Mouse (Mus musculus) testis, adult 10 weeks (tissue): ENCODE data around the gene Ptges2. TPM values are rescaled to one million over a fixed set of nuclear protein-coding genes. Genes with fewer than 3 reads are reported as not detected.

Source experiments
- polyA plus RNA-seq: library from polyadenylated mRNA; stranded (reverse); fragments of 350-450 nt; fragmentation: Illumina TruSeq; extraction: RNeasy Lipid Tissue Mini Kit (QIAGEN cat#74804); gene quantifications from one replicate; pipeline ENCODE4 v1.2.3, GENCODE M21; 2014; ENCODE audit warnings: low read depth, low replicate concordance

Ptges2 gene
- polyA plus RNA-seq, result 0.81 TPM

DNA sequence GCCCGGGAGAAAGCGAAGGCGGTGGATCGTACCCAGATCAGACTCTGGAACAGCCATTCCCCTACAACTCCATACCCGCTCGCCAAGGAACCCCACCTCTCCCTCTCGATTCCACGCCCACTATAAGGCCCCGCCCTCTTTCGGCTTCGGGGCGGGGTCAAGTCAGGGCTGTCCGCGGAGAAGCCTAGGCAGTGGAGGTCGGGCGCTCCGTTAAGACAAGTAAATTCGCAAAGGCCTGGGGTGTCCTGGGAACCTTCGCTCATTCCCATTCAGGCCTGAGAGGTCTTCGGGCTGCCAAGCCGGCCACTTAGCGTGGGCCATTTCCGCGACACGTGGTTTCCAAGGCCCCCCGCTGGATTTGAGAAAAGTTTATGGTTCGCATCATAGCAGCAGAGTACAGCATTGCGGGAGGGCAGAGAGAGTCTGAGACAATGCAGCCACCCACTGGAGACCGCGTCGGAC lies at the start of gene Ptges2:
Gene Ptges2, plus strand, starts transcription at position 413 of the 462 bp plus-strand sequence.

DNA sequence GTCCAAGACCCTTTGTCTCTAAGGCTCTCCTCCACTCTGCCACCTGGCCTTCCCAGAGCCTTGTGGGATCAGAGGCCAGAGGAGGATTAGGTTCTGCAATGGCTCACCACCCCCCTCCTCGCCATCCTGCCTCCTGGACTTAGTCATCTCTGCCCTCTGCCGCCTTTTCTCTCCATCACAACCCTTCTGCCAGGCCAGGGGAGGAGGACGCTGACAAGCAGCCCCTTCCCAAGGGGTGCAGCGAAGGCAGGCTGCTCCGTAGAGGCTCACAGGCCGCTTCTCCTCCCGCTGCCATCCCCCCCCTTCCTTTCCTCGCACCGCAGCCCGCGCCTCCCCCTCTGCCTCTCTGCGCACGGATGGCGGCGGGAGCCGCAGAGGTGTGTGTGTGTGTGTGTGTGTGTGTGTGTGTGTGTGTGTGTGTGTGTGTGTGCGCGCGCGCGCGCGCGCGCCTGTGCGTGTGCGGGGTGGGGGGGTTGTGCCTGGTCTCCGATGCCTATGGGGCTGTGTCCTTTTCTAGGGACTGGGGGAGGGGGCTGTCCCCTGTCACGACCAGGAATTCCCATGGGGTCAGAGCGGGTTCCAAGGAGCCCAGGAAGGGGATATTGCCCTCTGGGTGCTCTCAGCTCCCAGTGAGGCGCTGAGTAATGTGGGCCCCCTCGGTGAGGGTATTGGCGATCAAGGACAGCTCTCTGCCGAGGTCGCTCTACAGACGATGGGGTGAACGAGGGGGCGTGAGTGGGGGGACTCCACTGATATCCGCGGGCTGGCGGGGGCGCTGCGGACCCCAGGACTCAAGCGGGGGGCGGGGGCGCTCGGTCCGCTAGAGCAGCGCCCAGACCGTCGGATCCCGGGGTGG lies 43.3 kb upstream of the Ptges2 start, which contains the start of gene Ciz1:
Gene Ciz1, plus strand, starts transcription at position 177 of the 856 bp plus-strand sequence.

DNA sequence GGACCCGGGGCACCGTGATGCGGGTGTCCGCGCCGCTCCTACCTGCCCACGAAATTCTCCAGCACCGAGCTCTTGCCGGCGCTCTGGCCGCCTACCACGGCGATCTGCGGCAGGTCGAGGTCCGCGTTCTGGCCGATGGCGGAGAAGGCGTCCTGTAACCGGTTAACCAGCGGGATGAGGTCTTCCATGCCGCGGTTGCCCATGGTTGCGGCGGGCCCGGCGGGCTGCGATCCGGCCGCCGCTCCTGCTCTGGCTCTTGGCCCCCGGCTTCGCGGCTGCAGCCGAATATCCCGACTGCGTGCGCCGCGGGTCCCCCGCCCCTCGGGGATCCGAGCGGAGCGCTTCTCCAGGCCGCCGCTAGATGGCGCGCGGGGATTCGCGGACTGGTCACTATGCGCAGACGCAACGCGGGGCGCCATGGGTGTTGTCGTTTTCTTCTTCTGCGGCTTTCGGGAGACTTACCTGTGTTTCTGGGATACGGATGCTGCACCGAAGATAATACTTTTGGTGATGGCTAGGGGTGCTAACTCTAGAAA lies 42.6 kb upstream of the Ptges2 start, which contains the start of gene Dnm1:
Gene Dnm1, minus strand, starts transcription at position 332 of the 536 bp plus-strand sequence.

DNA sequence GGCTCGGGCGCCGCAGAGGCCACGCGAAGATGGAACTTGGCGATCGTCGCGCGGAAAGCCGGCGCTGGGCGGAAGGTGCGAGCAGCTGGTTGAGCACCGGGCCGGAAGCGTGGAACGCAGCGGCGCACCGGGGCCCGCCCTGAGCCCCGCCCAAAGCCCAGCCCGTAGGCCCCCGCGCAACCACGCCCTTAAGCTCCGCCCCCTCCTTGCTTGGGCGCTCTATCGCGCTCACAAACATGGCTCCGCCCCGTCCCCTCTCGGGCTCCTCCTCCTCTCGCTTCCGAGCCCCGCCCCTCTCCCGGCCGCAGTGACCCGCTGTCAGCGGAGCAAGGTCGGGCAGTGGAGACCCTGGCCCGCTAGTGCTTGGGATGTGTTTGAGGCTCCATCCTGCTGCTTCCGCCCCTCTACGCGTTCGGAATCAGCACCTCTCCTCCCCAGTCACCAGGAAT lies 13.9 kb upstream of the Ptges2 start, which contains the start of gene 1110008P14Rik:
Gene 1110008P14Rik, minus strand, starts transcription at position 164 of the 449 bp plus-strand sequence.

DNA sequence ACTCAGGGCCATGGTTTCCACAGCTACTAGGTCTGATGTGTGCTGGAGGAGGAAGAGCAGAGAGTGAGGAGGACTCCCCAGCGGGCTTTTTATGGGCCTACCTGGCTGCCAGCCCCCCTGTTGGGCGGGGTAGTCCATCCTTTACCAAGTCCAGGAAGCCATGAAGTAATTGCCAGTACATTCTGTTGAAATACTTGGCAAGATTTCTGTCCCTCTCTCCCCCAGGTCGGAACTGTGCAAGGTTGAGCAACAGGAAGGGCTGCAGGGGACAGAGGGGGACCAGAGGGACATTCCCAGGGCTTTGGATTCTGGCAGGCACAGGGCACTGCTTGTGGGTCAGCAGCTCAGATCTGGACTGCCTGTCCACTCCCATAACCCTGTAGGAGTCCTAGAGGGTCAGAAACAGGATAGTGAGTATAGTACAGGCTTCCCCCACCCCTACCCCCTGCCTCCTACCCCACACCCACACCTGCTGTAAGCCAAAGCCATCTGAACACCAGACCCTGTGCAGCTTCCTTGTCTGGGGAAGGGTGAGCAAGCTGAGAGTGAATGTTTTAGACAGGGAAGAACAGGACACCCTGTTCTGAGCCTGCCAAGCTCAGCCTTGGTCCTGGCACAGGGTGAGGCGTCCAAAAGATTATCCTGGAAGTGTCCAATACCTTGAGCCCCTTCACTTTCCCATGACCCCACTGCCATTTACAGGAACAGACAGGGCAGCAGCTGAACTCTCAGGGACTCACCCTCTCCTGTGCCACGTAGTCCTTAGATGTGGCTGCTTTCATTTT lies 7.8 kb upstream of the Ptges2 start, which contains the start of gene Lcn2:
Gene Lcn2, minus strand, starts transcription at position 547 of the 785 bp plus-strand sequence.

DNA sequence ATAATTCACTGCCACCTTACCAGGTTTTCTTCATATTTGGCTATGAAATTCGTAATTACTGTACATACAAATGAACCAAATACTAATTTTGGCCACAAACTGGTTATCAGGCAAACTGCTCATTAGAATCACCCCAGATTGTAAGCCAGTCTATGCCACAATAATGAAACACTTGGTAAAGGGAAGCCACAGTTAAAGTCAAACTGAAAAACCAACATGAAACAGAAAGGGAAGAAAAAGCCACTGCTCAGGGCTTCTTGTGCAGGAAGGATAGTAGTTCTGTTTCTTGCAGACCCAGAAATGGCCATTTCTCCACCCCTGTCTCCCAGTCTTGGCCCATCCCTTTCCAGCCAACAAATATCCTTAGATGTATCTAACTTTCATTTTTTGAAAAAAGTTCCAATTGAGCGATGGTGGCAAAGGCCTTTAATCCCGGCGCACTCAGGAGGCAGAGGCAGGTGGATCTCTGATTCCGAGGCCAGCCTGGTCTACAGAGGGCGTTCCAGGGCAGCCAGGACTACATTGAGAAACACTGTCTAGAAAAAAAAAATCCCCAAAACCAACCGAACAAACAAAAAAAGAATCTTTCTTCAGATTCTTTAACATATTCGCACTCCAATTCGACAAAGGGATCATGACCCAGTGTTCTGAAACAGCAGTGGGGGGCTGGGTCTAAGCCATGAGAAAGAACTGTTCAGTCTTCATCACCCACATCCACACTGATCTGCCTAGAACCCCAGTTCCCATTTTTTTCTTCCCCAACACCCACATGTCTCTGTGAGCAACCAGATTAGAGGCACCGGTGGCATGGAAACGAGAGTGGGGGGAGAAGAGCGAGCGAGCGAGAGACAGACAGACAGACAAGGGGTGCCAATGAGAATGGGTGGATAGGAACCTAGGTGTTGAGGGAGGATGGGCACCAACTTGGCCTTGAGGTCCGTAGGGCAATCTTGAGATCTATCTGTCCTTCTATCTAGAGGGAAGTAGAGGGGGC lies 54.4 kb downstream of the Ptges2 start, which contains the start of gene Naif1:
Gene Naif1, plus strand, starts transcription at position 697 of the 994 bp plus-strand sequence.

DNA sequence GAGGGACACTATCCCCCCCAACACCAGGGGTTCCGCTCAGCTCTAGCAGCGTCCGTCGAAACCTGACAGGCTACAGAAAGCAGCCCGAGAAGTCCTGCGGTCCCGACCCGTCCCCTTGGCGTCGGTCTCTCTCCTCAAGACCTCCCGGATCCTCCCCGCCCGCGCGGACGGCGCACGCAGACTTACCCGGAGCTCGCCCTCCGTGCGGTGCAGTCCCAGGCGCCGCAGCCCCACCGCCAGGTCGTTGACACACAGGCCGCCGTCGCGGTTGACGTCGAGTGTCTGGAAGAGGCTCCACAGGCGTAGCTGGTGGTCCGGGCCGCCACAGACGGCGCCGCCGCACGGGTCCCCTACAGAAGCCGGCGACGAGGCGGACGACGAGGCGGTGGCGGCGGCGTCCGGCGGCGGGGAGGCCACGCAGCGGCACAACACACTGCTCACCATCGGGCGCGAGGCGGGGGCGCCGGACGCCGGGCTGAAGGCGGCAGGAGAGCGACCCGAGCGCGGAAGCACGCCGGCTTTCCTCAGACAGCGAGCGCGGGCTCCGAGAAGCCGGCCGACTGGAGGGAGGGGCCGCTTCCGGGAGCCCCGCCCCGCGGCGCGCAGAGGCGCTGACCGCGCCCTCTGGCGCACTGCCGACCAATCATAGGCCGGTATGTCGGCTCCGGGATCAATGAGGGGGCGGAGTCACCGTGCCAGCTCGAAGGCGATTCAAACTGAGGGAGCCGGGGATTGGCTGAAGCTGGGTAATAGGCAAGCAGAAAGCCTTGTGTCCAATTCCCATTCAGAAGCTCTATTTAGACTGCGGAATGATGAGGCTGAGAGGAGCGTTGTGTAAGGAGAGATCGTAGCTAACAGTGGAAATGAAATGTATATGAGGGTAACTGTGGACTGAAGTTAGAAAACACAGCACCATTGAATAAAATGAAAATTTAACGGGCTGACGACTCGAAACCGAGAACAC lies 55.5 kb downstream of the Ptges2 start, which contains the start of gene Slc25a25:
Gene Slc25a25, minus strand, starts transcription at position 565 of the 964 bp plus-strand sequence.

Other genes starting within 250 kb of the Ptges2 start
- gene Prrc2b, start 244.8 kb upstream of the Ptges2 start, polyA plus RNA-seq, result 2.2 TPM
- 61.5 TPM for gene Pomt1, start 159.3 kb upstream of the Ptges2 start, polyA plus RNA-seq
- 2.6 TPM for gene Uck1, start 135.7 kb upstream of the Ptges2 start, polyA plus RNA-seq
- 19.5 TPM for gene Golga2, start 108.5 kb upstream of the Ptges2 start, polyA plus RNA-seq
- 488 TPM for gene Swi5, start 107.8 kb upstream of the Ptges2 start, polyA plus RNA-seq
- 10.9 TPM for gene Ciz1, start 43.6 kb upstream of the Ptges2 start, polyA plus RNA-seq
- gene Dnm1, start 42.6 kb upstream of the Ptges2 start, polyA plus RNA-seq, result 1.6 TPM
- 1.8 TPM for gene 1110008P14Rik, start 14.0 kb upstream of the Ptges2 start, polyA plus RNA-seq
- 142 TPM for gene Lcn2, start 7.6 kb upstream of the Ptges2 start, polyA plus RNA-seq
- 8.7 TPM for gene Naif1, start 54.6 kb downstream of the Ptges2 start, polyA plus RNA-seq
- 7.1 TPM for gene Slc25a25, start 55.5 kb downstream of the Ptges2 start, polyA plus RNA-seq
- gene Fam102a, start 139.4 kb downstream of the Ptges2 start, polyA plus RNA-seq, result 6.6 TPM
- 4.2 TPM for gene Dpm2, start 175.0 kb downstream of the Ptges2 start, polyA plus RNA-seq
- gene Pip5kl1, start 178.9 kb downstream of the Ptges2 start, polyA plus RNA-seq, result 0.97 TPM
- gene 9430097D07Rik, start 179.8 kb downstream of the Ptges2 start, polyA plus RNA-seq, result 1.1 TPM
- gene St6galnac4, start 191.2 kb downstream of the Ptges2 start, polyA plus RNA-seq, result 0.25 TPM
- 2.9 TPM for gene St6galnac6, start 203.8 kb downstream of the Ptges2 start, polyA plus RNA-seq
- 16.6 TPM for gene Ak1, start 225.9 kb downstream of the Ptges2 start, polyA plus RNA-seq